Mouse (Mus musculus) hindbrain, postnatal 0 days (tissue): ENCODE data around the gene Pltp. TPM values are rescaled to one million over a fixed set of nuclear protein-coding genes. Genes with fewer than 3 reads are reported as not detected.
"Not testable (repeated sequence)": the region's sequence is repeated elsewhere in the genome, so short reads cannot be mapped to it uniquely, and the experiment has no call there.

Source experiments
- ATAC-seq: fragments of 200-750 bp; cut with Nextera tagmentation; 2 replicates; pipeline ENCODE4 v1.8.0; 2017; ENCODE audit warnings: mild to moderate bottlenecking, moderate TSS enrichment, moderate library complexity
- DNase-seq: peaks from one replicate; pipeline ENCODE4 v3.0.0-alpha.2; 2015; ENCODE audit warnings: low spot score
- H3K27ac ChIP-seq: fragments of 300-500 bp; sonication (generic); 2 replicates; pipeline ENCODE4 v1.5.1; 2014; ENCODE audit warnings: mild to moderate bottlenecking
- H3K27me3 ChIP-seq: fragments of 300-500 bp; sonication (generic); 2 replicates; pipeline ENCODE4 v1.6.1; 2014; ENCODE audit warnings: low read length, mixed read lengths; ENCODE audit not compliant: insufficient read depth
- H3K36me3 ChIP-seq: fragments of 300-500 bp; sonication (generic); 2 replicates; pipeline ENCODE4 v1.6.1; 2014; ENCODE audit warnings: low read length, mixed read lengths; ENCODE audit not compliant: insufficient read depth
- H3K4me1 ChIP-seq: fragments of 300-500 bp; sonication (generic); 2 replicates; pipeline ENCODE4 v1.6.1; 2014; ENCODE audit warnings: antibody characterized with exemption, low read length, mixed read lengths; ENCODE audit not compliant: insufficient read depth
- H3K4me2 ChIP-seq: fragments of 300-500 bp; sonication (generic); 2 replicates; pipeline ENCODE4 v1.6.1; 2014; ENCODE audit warnings: low read depth, mild to moderate bottlenecking, low read length, moderate library complexity, mixed read lengths
- H3K4me3 ChIP-seq: fragments of 300-500 bp; sonication (generic); 2 replicates; pipeline ENCODE4 v1.5.1; 2014; ENCODE audit warnings: low read length
- H3K9ac ChIP-seq: fragments of 300-500 bp; sonication (generic); replicated peaks from 2 replicates; pipeline ENCODE4 v1.6.1; 2014; ENCODE audit warnings: mild to moderate bottlenecking, low read length, moderate library complexity, mixed read lengths
- H3K9me3 ChIP-seq: fragments of 300-500 bp; sonication (generic); 2 replicates; pipeline ENCODE4 v1.6.1; 2016; ENCODE audit warnings: low read length, mixed read lengths
- CTCF ChIP-seq: IDR thresholded peaks from 2 replicates; pipeline ENCODE4 v1.5.1; 2016; ENCODE audit warnings: antibody characterized with exemption, control low read depth, low read depth
- WGBS: fragments of 180-500 bp; shearing (Covaris S2); extraction: QIAGEN DNeasy Blood & Tissue Kit; methylation state at CpG from one replicate; pipeline ENCODE4 v1.1.7; 2014; 5-methylcytosine and 5-hydroxymethylcytosine counted together
- polyA plus RNA-seq: library from polyadenylated mRNA; unstranded; fragments of >200 nt; fragmentation: Nextera tagmentation; extraction: Ambion mirVana; gene quantifications from 2 replicates; pipeline ENCODE4 v1.2.1, GENCODE M21; 2015
- total RNA-seq: library from RNA; depleted of rRNA; stranded (reverse); fragments of >200 nt; gene quantifications from 2 replicates; pipeline ENCODE4 v1.2.3, GENCODE M21; 2014

Pltp gene
- total and polyA plus RNA-seq, 2 experiments from 2014 or later, result 88.7 to 117 TPM

- DNase-seq (no peak), ATAC-seq (no peak)
- no peaks in the 10 kb centered on the region for H3K27me3 ChIP-seq
- no peak overlapping the region for H3K4me3 ChIP-seq
- no peak for TF ChIP-seq CTCF
- H3K27ac ChIP-seq, result no peak overlapping the region; the same call in 1 of the 2 replicates
- H3K4me1 ChIP-seq, result 0 out of 2 replicates have a peak, but pooled peaks cover 6% of the 10 kb centered on the region
- H3K4me2 ChIP-seq, result no peak overlapping the region
- H3K9me3 ChIP-seq, result no peaks in the 10 kb centered on the region
- no peak overlapping the region for H3K9ac ChIP-seq
- no peaks in the 10 kb centered on the region for H3K36me3 ChIP-seq
- 70% methylated on average over 3 of the region's 3 CpGs for WGBS
These were observed 16.1 kb upstream of the Pltp start for GRCm38 (mm10) chr2:164873621-164874020.

- 0 out of 2 replicates have a peak, but pooled peaks have one; percentile 2 for TF ChIP-seq CTCF
- no peak overlapping the region for H3K4me3 ChIP-seq
- no peak overlapping the region for H3K27ac ChIP-seq
- DNase-seq (no peak), ATAC-seq (no peak)
- H3K27me3 ChIP-seq, result no peaks in the 10 kb centered on the region
- H3K9ac ChIP-seq, result no peak overlapping the region
- H3K9me3 ChIP-seq, result no peaks in the 10 kb centered on the region
- no peaks in the 10 kb centered on the region for H3K36me3 ChIP-seq
- WGBS, result 58% methylated on average over 6 of the region's 6 CpGs
- no peaks in the 10 kb centered on the region for H3K4me1 ChIP-seq
- no peak overlapping the region for H3K4me2 ChIP-seq
These were observed 14.2 kb upstream of the Pltp start for GRCm38 (mm10) chr2:164871602-164872303.

- Histone ChIP-seq H3K4me3 (no peak overlapping the region), H3K4me1 (no peaks in the 10 kb centered on the region), H3K9me3 (no peaks in the 10 kb centered on the region), H3K4me2 (no peak overlapping the region), H3K36me3 (no peaks in the 10 kb centered on the region), H3K27me3 (no peaks in the 10 kb centered on the region), H3K9ac (no peak overlapping the region), H3K27ac (no peak overlapping the region)
- WGBS, result 82% methylated on average over 7 of the region's 7 CpGs
- ATAC-seq (no peak), DNase-seq (no peak)
- TF ChIP-seq CTCF, result no peak
These were observed 11.0 kb upstream of the Pltp start for GRCm38 (mm10) chr2:164868491-164868890.

GRCm38 (mm10) chr2:164867566-164867965 lies 10.1 kb upstream of the Pltp start:
- no peak overlapping the region for H3K4me2 ChIP-seq
- 0 out of 2 replicates have a peak overlapping the region, but pooled peaks have one; percentile 2 for H3K27ac ChIP-seq
- TF ChIP-seq CTCF, result peak; percentile 53
- H3K4me1 ChIP-seq, result no peaks in the 10 kb centered on the region
- no peak for ATAC-seq
- no peak overlapping the region for H3K9ac ChIP-seq
- no peak overlapping the region for H3K4me3 ChIP-seq
- no peak for DNase-seq
- no peaks in the 10 kb centered on the region for H3K36me3 ChIP-seq
- H3K27me3 ChIP-seq, result no peaks in the 10 kb centered on the region
- H3K9me3 ChIP-seq, result no peaks in the 10 kb centered on the region
- 91% methylated on average over 7 of the region's 7 CpGs for WGBS

GRCm38 (mm10) chr2:164866741-164867551 lies 9.4 kb upstream of the Pltp start:
- Histone ChIP-seq H3K36me3 (no peaks in the 10 kb centered on the region), H3K4me1 (no peaks in the 10 kb centered on the region), H3K4me2 (no peak overlapping the region), H3K9me3 (no peaks in the 10 kb centered on the region), H3K9ac (no peak overlapping the region), H3K27me3 (no peaks in the 10 kb centered on the region), H3K27ac (0 out of 2 replicates have a peak overlapping the region, but pooled peaks have one; percentile 2), H3K4me3 (no peak overlapping the region)
- DNase-seq (no peak), ATAC-seq (no peak; the same call in 1 of the 2 replicates)
- 55% methylated on average over 16 of the region's 16 CpGs for WGBS
- no peak for TF ChIP-seq CTCF

- Histone ChIP-seq H3K36me3 (no peaks in the 10 kb centered on the region), H3K9ac (no peak overlapping the region), H3K4me2 (no peak overlapping the region), H3K27ac (no peak overlapping the region), H3K4me3 (no peak overlapping the region), H3K9me3 (no peaks in the 10 kb centered on the region), H3K4me1 (peaks cover 7% of the 10 kb centered on the region; the same call in 1 of the 2 replicates), H3K27me3 (no peaks in the 10 kb centered on the region)
- no peak for TF ChIP-seq CTCF
- WGBS, result 84% methylated on average over 4 of the region's 4 CpGs
- DNase-seq, result no peak
- ATAC-seq, result no peak
These were observed 7.1 kb upstream of the Pltp start for GRCm38 (mm10) chr2:164864593-164864992.

GRCm38 (mm10) chr2:164863411-164863810 lies 5.9 kb upstream of the Pltp start:
- not testable (repeated sequence) for H3K27me3 ChIP-seq, DNase-seq, H3K4me3 ChIP-seq, H3K27ac ChIP-seq, H3K36me3 ChIP-seq, H3K4me1 ChIP-seq, H3K9me3 ChIP-seq, H3K4me2 ChIP-seq, H3K9ac ChIP-seq, ATAC-seq
- 92% methylated on average over 7 of the region's 9 CpGs for WGBS
